Mouse (Mus musculus) heart, postnatal 25 days (tissue): ENCODE data around the gene Krt36. TPM values are rescaled to one million over a fixed set of nuclear protein-coding genes. Genes with fewer than 3 reads are reported as not detected.

ENCODE experiments used
- DNase-seq: peaks from one replicate; pipeline ENCODE4 v3.0.0; 2022; ENCODE audit warnings: low spot score
- intact Hi-C: fragments of 180-260 bp; cut with DNase I; formaldehyde crosslinking; loops from one replicate; pipeline ENCODE4 v1.15.1; 2025
- total RNA-seq, 2 experiments: library from RNA; stranded (reverse); gene quantifications; 2 replicates each; pipeline ENCODE4 v1.2.3; 2021

Gene Krt36
- total RNA-seq, 2 experiments from 2014 or later, result not detected

DNA sequence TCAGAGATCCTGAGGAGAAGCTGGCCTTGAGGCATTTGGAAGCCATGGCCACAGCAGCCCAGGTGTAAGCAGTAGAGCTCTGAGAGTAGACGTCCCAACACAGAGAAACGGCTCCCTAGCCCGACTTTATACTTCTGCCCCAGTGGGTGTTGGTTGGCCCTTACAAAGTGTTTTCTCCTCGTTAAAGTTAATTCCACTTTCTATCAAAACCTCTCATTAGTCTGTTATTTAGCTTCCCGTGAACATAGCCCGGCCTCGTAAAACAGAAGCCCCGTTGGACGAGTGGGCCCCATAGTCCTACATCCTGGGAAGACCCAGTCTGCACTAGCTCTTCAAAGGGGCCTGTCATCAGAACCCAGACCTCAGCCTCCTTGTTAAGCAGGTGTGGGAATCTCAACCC, 9.3 kb downstream of the Krt36 start, which contains the start of gene Krt35:
Gene Krt35 (minus strand): TSS at position 101 of the 400 bp plus-strand sequence.
- intact Hi-C loops, result no loop called here
- DNase-seq, result no peak

DNA sequence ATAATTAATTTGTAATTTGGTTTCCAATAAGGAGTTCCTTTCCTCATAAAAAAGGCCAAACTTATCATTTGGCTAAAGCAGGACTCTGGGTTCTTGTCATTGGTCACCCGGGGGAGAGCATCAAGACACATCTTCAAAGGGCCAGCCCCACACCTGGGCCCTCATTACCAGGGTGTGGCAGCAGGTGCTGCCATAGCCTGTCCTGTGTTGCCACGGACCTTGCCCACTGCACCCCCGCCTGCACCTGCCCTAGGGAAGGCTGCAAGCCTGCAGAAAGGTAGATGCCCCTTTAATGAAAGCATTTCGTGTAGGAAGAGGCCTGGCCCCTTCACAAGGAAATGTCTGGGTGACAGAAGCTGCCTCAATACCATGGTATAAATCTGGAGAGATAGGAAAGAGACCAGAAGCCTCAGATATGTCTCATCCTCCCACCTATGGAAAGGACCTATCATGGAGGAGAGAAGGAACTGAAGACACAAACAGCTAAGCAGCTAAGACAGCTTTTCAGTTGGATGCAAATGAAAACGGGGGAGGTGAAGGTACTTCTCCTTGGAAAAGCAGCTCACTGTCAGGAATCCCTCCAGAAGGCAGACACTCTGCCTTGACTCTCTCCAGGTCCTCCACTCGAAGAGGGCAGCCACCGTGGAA, 16.9 kb downstream of the Krt36 start:
- DNase-seq, result no peak
- intact Hi-C loops, result no loop called here

GRCm38 (mm10) chr11:100087861-100088260, 17.6 kb downstream of the Krt36 start, which contains the start of gene Krt32:
Krt32 (minus strand) TSS chr11:100088226.
- DNase-seq, result no peak
- intact Hi-C loops, result no loop called here

DNA sequence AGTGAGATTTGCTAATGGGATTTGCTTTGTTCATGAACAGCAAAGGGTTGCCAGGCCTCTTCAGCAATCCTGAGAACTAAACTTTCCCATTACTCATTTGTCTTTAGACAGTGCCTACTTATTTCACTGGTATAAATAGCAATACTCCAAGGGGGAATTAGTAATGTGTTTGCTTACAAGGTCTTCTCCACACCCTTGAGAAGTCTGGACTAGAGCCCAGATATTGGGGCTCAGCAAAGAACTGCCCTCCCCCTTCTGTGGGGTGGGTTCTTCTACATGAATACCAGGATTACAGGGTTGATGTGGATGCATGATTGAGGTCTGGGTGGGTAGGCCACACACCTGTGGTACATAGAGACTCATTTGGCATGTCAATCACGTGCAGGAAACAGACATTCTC, 31.6 kb downstream of the Krt36 start:
- no peak for DNase-seq
- intact Hi-C loops, result no loop called here

- no peak for DNase-seq
- intact Hi-C loops, result no loop called here
These were observed 38.0 kb downstream of the Krt36 start for GRCm38 (mm10) chr11:100067293-100068036.

DNA sequence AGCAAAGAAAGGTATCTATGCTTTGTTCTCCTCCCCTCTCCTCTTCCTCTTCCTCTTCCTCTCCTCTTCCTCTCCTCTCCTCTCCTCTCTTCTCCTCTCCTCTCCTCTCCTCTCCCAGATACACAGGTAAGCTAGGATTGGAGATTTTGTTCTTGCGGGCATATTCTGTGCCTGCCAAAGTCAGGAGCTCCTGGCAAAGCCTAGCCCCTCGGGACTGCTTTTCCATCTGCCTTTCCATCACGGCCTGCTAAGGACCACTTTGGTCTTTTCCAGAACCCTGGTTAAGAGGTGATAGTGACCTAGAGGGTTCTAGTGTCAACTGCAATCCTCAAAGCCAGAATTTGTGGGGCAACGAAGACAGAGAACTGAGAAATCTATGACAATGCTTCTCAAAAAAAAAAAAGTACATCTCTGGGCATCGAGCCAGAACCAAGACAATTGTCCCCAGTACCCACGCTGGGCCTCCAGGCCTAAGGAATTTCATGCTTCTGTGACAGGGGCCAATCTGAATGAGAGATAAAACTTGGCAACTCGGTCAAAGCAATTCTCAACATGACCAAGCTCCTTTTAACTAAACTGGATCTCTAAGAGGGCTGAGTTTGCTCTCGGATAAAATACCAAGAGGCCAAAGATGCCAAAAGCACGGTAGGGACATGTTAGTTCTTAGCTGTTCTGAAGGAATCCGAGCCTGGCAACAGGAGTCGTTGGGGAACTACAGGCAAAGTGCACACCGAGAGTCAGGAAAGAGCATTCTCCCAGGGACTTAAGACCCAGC, 39.0 kb downstream of the Krt36 start:
- intact Hi-C loops, result no loop called here
- DNase-seq, result no peak

GRCm38 (mm10) chr11:100058875-100059274, 46.6 kb downstream of the Krt36 start:
- intact Hi-C loops, result no loop called here
- no peak for DNase-seq

DNA sequence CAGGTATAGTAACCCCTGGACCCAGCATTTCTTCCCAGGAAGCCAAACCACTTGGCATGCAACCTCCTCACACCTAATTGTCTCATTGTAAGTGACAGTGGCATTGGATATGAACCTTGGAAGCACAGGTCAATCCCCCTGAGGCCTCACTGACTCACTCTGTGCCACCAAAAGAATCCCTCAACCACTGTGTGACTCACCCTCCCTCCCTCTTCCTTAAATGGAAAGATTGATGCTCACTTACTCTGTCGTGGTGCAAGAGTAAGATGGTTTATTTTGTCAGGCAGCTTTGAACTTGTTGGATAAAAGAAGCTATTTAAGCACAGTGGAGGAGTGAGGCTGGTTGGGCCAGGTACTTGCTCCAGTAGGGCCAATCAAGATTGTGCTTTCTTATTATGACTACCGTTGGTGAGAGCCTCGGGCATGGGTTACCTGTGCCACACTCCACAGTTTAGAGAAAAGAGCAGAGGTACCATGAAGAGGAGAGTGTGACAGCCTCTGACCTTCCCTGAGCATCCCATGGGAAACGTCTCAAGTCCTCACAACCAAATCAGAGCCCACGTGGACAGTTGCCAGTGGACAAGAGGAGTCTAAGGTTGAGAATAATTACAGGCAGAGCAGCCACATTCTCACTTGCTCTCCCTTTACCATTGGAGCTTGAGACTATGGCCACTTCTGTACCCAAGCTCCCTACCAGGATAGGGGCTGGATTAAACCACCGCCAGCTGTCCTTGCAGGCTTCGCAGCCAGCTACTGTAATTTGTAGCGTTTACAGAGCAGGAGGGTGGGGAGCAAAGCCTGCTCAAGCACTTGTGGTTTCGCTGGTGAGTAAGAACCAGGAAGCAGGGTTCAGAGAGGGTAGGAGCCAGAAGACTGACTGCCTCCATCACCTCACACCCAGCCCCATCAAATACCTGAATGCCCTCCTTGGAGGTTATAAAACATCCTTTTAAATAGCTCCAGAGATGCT, 49.5 kb downstream of the Krt36 start:
- DNase-seq, result no peak
- intact Hi-C loops, result no loop called here

Other genes starting within 250 kb of the Krt36 start
- gene Gm11568, start 247.7 kb downstream of the Krt36 start, total RNA-seq, result not detected
- not detected for gene Gm11559, start 241.2 kb downstream of the Krt36 start, total RNA-seq
- not detected for gene Krtap9-1, start 232.2 kb downstream of the Krt36 start, total RNA-seq
- not detected for gene Gm11567, start 226.4 kb downstream of the Krt36 start, total RNA-seq
- not detected for gene Krtap31-1, start 197.7 kb downstream of the Krt36 start, total RNA-seq
- gene Gm11565, start 190.9 kb downstream of the Krt36 start, total RNA-seq, result not detected
- gene Krtap31-2, start 169.3 kb downstream of the Krt36 start, total RNA-seq, result not detected
- gene Krtap9-5, start 157.2 kb downstream of the Krt36 start, total RNA-seq, result not detected
- not detected for gene Krtap29-1, start 126.6 kb downstream of the Krt36 start, total RNA-seq
- not detected for gene Krtap16-1, start 119.0 kb downstream of the Krt36 start, total RNA-seq
- gene Krtap17-1, start 111.6 kb downstream of the Krt36 start, total RNA-seq, result not detected
- not detected for gene Krt33a, start 89.4 kb downstream of the Krt36 start, total RNA-seq
- not detected for gene Krt33b, start 75.8 kb downstream of the Krt36 start, total RNA-seq
- gene Krt34, start 64.1 kb downstream of the Krt36 start, total RNA-seq, result not detected
- not detected for gene Krt31, start 55.1 kb downstream of the Krt36 start, total RNA-seq
- not detected for gene Krt32, start 17.4 kb downstream of the Krt36 start, total RNA-seq
- gene Krt35, start 9.4 kb downstream of the Krt36 start, total RNA-seq, result not detected
- gene Krt13, start 15.9 kb upstream of the Krt36 start, total RNA-seq, result not detected
- not detected for gene Krt15, start 30.3 kb upstream of the Krt36 start, total RNA-seq
- gene Krt19, start 43.0 kb upstream of the Krt36 start, total RNA-seq, result 10 to 100 TPM in 1 of 2 experiments, 1 to 10 TPM in 1; 9.8 to 16.4 TPM
- not detected for gene Krt9, start 87.6 kb upstream of the Krt36 start, total RNA-seq
- gene Krt14, start 101.9 kb upstream of the Krt36 start, total RNA-seq, result under 1 TPM; 0.73 to 0.78 TPM
- gene Krt16, start 143.3 kb upstream of the Krt36 start, total RNA-seq, result not detected
- not detected for gene Krt17, start 155.4 kb upstream of the Krt36 start, total RNA-seq
- gene Krt42, start 164.2 kb upstream of the Krt36 start, total RNA-seq, result not detected
- gene Eif1, start 214.3 kb upstream of the Krt36 start, total RNA-seq, result 1,000 to 10,000 TPM; 1,459 to 1,550 TPM
- gene Gast, start 228.8 kb upstream of the Krt36 start, total RNA-seq, result not detected